Mouse (Mus musculus) embryonic facial prominence, embryonic 14.5 days (tissue): Measurements from ENCODE around the gene Apba2. TPM values are rescaled to one million over a fixed set of nuclear protein-coding genes. Genes with fewer than 3 reads are reported as not detected.

Experiments
- ATAC-seq: fragments of 200-750 bp; cut with Nextera tagmentation; 2 replicates; pipeline ENCODE4 v1.8.0; 2017; ENCODE audit warnings: low read depth, moderate number of reproducible peaks, moderate TSS enrichment
- DNase-seq: peaks from one replicate; pipeline ENCODE4 v3.0.0-alpha.2; 2015; ENCODE audit warnings: low spot score
- H3K27ac ChIP-seq: fragments of 300-500 bp; sonication (generic); replicated peaks from 2 replicates; pipeline ENCODE4 v1.5.1; 2014; ENCODE audit warnings: low read depth, mild to moderate bottlenecking, low read length, moderate library complexity
- H3K27me3 ChIP-seq: fragments of 300-500 bp; sonication (generic); replicated peaks from 2 replicates; pipeline ENCODE4 v1.6.1; 2014; ENCODE audit warnings: low read length; ENCODE audit not compliant: control insufficient read depth, insufficient read depth
- H3K36me3 ChIP-seq: fragments of 300-500 bp; sonication (generic); 2 replicates; pipeline ENCODE4 v1.6.1; 2014; ENCODE audit warnings: low read length, mixed read lengths; ENCODE audit not compliant: control insufficient read depth, insufficient read depth
- H3K4me1 ChIP-seq: fragments of 300-500 bp; sonication (generic); 2 replicates; pipeline ENCODE4 v1.6.1; 2014; ENCODE audit warnings: antibody characterized with exemption, low read length; ENCODE audit not compliant: control insufficient read depth, insufficient read depth
- H3K4me2 ChIP-seq: fragments of 300-500 bp; sonication (generic); 2 replicates; pipeline ENCODE4 v1.6.1; 2014; ENCODE audit warnings: low read depth, mild to moderate bottlenecking, low read length, moderate library complexity, mixed read lengths
- H3K4me3 ChIP-seq: fragments of 300-500 bp; sonication (generic); 2 replicates; pipeline ENCODE4 v1.5.1; 2014; ENCODE audit warnings: low read depth, mild to moderate bottlenecking, low read length
- H3K9ac ChIP-seq: fragments of 300-500 bp; sonication (generic); 2 replicates; pipeline ENCODE4 v1.6.1; 2014; ENCODE audit warnings: low read depth, mild to moderate bottlenecking, low read length, moderate library complexity, mixed read lengths
- H3K9me3 ChIP-seq: fragments of 300-500 bp; sonication (generic); 2 replicates; pipeline ENCODE4 v1.6.1; 2016; ENCODE audit warnings: low read length; ENCODE audit not compliant: control insufficient read depth
- WGBS: fragments of 180-500 bp; shearing (Covaris S2); extraction: QIAGEN DNeasy Blood & Tissue Kit; methylation state at CpG from one replicate; pipeline ENCODE4 v1.1.7; 2014; 5-methylcytosine and 5-hydroxymethylcytosine counted together
- polyA plus RNA-seq: library from polyadenylated mRNA; unstranded; fragments of >200 nt; fragmentation: Nextera tagmentation; extraction: Ambion mirVana; gene quantifications from 2 replicates; pipeline ENCODE4 v1.2.1, GENCODE M21; 2014

Gene Apba2
- polyA plus RNA-seq, 1 experiment from 2014 or later, result 9.0 TPM

- no peak overlapping the region for H3K9ac ChIP-seq
- H3K27ac ChIP-seq, result no peak overlapping the region
- DNase-seq (no peak), ATAC-seq (no peak)
- no peaks in the 10 kb centered on the region for H3K4me1 ChIP-seq
- WGBS, result 68% methylated on average over 6 of the region's 6 CpGs
- no peaks in the 10 kb centered on the region for H3K27me3 ChIP-seq
- no peak overlapping the region for H3K4me3 ChIP-seq
- no peaks in the 10 kb centered on the region for H3K9me3 ChIP-seq
- H3K4me2 ChIP-seq, result no peak overlapping the region
- no peaks in the 10 kb centered on the region for H3K36me3 ChIP-seq
Measured at GRCm38 (mm10) chr7:64646046-64646445, 144.5 kb downstream of the Apba2 start.

- DNase-seq (no peak), ATAC-seq (no peak)
- no peak overlapping the region for H3K27ac ChIP-seq
- WGBS, result 72% methylated on average over 10 of the region's 10 CpGs
- no peak overlapping the region for H3K9ac ChIP-seq
- H3K4me2 ChIP-seq, result no peak overlapping the region
- H3K9me3 ChIP-seq, result no peaks in the 10 kb centered on the region
- H3K4me3 ChIP-seq, result no peak overlapping the region
- no peaks in the 10 kb centered on the region for H3K27me3 ChIP-seq
- no peaks in the 10 kb centered on the region for H3K36me3 ChIP-seq
- no peaks in the 10 kb centered on the region for H3K4me1 ChIP-seq
Measured at GRCm38 (mm10) chr7:64648947-64649607, 147.6 kb downstream of the Apba2 start.

GRCm38 (mm10) chr7:64651963-64652362 lies 150.5 kb downstream of the Apba2 start:
- no peak for ATAC-seq
- no peaks in the 10 kb centered on the region for H3K9me3 ChIP-seq
- no peak overlapping the region for H3K27ac ChIP-seq
- WGBS, result 70% methylated on average over 3 of the region's 3 CpGs
- no peak overlapping the region for H3K4me2 ChIP-seq
- no peak overlapping the region for H3K4me3 ChIP-seq
- H3K9ac ChIP-seq, result no peak overlapping the region
- DNase-seq, result no peak
- H3K4me1 ChIP-seq, result no peaks in the 10 kb centered on the region
- H3K27me3 ChIP-seq, result no peaks in the 10 kb centered on the region
- no peaks in the 10 kb centered on the region for H3K36me3 ChIP-seq

GRCm38 (mm10) chr7:64656787-64657186 lies 155.3 kb downstream of the Apba2 start:
- Histone ChIP-seq H3K4me2 (no peak overlapping the region), H3K4me1 (no peaks in the 10 kb centered on the region), H3K9me3 (no peaks in the 10 kb centered on the region), H3K9ac (no peak overlapping the region), H3K27me3 (no peaks in the 10 kb centered on the region), H3K4me3 (no peak overlapping the region), H3K36me3 (no peaks in the 10 kb centered on the region), H3K27ac (no peak overlapping the region)
- ATAC-seq (peak; percentile 26; the same call in 1 of the 2 replicates), DNase-seq (peak; percentile 9)
- WGBS, result 40% methylated on average over 7 of the region's 7 CpGs

GRCm38 (mm10) chr7:64658914-64659313 lies 157.4 kb downstream of the Apba2 start:
- 65% methylated on average over 4 of the region's 4 CpGs for WGBS
- Histone ChIP-seq H3K9me3 (no peaks in the 10 kb centered on the region), H3K27me3 (no peaks in the 10 kb centered on the region), H3K4me1 (no peaks in the 10 kb centered on the region), H3K36me3 (no peaks in the 10 kb centered on the region), H3K27ac (no peak overlapping the region), H3K9ac (no peak overlapping the region), H3K4me3 (no peak overlapping the region), H3K4me2 (no peak overlapping the region)
- DNase-seq (no peak), ATAC-seq (no peak)

- 61% methylated on average over 8 of the region's 8 CpGs for whole genome bisulfite sequencing
- H3K9me3 ChIP-seq, result no peaks in the 10 kb centered on the region
- no peak overlapping the region for H3K9ac ChIP-seq
- no peak overlapping the region for H3K27ac ChIP-seq
- ATAC-seq, result no peak
- H3K4me3 ChIP-seq, result no peak overlapping the region
- no peaks in the 10 kb centered on the region for H3K36me3 ChIP-seq
- H3K4me1 ChIP-seq, result no peaks in the 10 kb centered on the region
- DNase-seq, result no peak
- no peaks in the 10 kb centered on the region for H3K27me3 ChIP-seq
- no peak overlapping the region for H3K4me2 ChIP-seq
Measured at GRCm38 (mm10) chr7:64659328-64659727, 157.8 kb downstream of the Apba2 start.

GRCm38 (mm10) chr7:64662506-64662905 lies 161.0 kb downstream of the Apba2 start:
- no peaks in the 10 kb centered on the region for H3K4me1 ChIP-seq
- H3K36me3 ChIP-seq, result no peaks in the 10 kb centered on the region
- ATAC-seq, result no peak
- H3K27me3 ChIP-seq, result no peaks in the 10 kb centered on the region
- no peak overlapping the region for H3K9ac ChIP-seq
- no peaks in the 10 kb centered on the region for H3K9me3 ChIP-seq
- no peak overlapping the region for H3K4me2 ChIP-seq
- no peak for DNase-seq
- no peak overlapping the region for H3K27ac ChIP-seq
- 93% methylated on average over 5 of the region's 5 CpGs for WGBS
- no peak overlapping the region for H3K4me3 ChIP-seq

- no peaks in the 10 kb centered on the region for H3K4me1 ChIP-seq
- no peak overlapping the region for H3K9ac ChIP-seq
- H3K4me3 ChIP-seq, result no peak overlapping the region
- no peaks in the 10 kb centered on the region for H3K9me3 ChIP-seq
- H3K4me2 ChIP-seq, result no peak overlapping the region
- no peaks in the 10 kb centered on the region for H3K36me3 ChIP-seq
- no peak for DNase-seq
- 88% methylated on average over 3 of the region's 3 CpGs for WGBS
- ATAC-seq, result no peak
- no peaks in the 10 kb centered on the region for H3K27me3 ChIP-seq
- no peak overlapping the region for H3K27ac ChIP-seq
Measured at GRCm38 (mm10) chr7:64663600-64663999, 162.1 kb downstream of the Apba2 start.

- H3K27me3 ChIP-seq, result no peaks in the 10 kb centered on the region
- no peak overlapping the region for H3K4me2 ChIP-seq
- no peaks in the 10 kb centered on the region for H3K36me3 ChIP-seq
- H3K27ac ChIP-seq, result no peak overlapping the region
- H3K9ac ChIP-seq, result no peak overlapping the region
- ATAC-seq (no peak; the same call in 1 of the 2 replicates), DNase-seq (no peak)
- 49% methylated on average over 7 of the region's 7 CpGs for WGBS
- no peak overlapping the region for H3K4me3 ChIP-seq
- H3K9me3 ChIP-seq, result no peaks in the 10 kb centered on the region
- no peaks in the 10 kb centered on the region for H3K4me1 ChIP-seq
Measured at GRCm38 (mm10) chr7:64665120-64665519, 163.6 kb downstream of the Apba2 start.
